Mouse (Mus musculus): ENCODE measurements around the gene Mettl1. TPM values are rescaled to one million over a fixed set of nuclear protein-coding genes. Genes with fewer than 3 reads are reported as not detected.

Gene Mettl1
- total RNA-seq, 2 experiments from 2014 or later: 20.5 to 23.2 TPM

GRCm38 (mm10) chr10:127083292-127083914 is 42.2 kb downstream of the Mettl1 start:
- DNase-seq (ENCODE audit: low spot score in 2 of 2): no peak

DNA sequence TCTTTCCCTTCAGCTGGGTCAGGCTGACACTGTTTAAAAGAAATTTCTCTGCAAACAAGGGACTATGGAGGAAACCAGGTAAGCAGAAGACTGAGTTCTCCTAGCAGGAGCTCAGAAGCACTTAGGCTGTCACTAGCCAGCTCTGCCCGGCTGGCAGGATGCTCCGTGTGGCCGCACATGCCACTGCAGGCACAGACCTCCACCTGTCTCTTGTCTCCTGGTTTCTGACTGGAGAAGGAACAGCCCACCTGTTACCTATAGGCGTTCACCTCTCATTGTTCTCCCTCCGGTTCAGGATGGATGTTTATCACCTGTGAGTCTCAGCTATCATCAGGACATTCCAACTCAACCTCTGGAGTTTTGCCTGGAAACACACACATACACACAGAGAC is 42.7 kb downstream of the Mettl1 start:
- DNase-seq (ENCODE audit: low spot score in 2 of 2): no peak

- no peak for DNase-seq (ENCODE audit: low spot score in 2 of 2)
Measured at GRCm38 (mm10) chr10:127085052-127085451, 43.8 kb downstream of the Mettl1 start.

- DNase-seq (ENCODE audit: low spot score in 2 of 2): no peak
Measured at GRCm38 (mm10) chr10:127085633-127086032, 44.4 kb downstream of the Mettl1 start.

DNA sequence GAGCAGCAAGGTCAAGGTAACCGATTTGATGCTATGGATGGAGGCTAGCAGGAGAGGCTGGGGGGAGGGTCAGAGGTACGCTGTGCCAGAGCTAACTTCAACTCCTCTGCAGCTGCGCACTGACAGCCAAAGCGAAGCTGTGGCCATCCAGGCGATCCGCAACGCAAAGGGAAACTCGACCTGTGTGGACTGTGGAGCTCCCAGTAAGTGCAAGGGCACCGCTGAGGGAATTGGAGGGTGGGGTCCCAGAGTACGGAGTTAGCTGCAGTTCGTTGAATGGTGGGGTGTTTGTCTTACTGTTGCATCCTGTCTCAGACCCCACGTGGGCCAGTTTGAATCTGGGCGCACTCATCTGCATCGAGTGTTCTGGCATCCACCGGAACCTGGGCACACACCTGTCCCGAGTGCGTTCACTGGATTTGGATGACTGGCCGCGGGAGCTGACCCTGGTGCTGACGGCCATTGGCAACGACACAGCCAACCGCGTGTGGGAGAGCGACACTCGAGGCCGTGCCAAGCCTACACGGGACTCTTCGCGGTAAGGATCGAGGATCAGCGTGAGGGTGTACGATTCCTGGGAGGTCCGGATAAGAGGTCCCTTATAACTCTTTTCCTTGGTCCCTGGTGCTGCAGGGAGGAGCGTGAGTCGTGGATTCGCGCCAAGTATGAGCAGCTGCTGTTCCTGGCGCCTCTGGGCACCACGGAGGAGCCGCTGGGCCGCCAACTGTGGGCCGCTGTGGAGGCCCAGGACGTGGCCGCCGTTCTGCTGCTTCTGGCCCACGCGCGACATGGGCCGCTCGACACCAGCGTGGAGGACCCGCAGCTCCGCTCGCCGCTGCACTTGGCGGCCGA is 49.6 kb downstream of the Mettl1 start:
- DNase-seq (ENCODE audit: low spot score in 2 of 2): no peak

DNA sequence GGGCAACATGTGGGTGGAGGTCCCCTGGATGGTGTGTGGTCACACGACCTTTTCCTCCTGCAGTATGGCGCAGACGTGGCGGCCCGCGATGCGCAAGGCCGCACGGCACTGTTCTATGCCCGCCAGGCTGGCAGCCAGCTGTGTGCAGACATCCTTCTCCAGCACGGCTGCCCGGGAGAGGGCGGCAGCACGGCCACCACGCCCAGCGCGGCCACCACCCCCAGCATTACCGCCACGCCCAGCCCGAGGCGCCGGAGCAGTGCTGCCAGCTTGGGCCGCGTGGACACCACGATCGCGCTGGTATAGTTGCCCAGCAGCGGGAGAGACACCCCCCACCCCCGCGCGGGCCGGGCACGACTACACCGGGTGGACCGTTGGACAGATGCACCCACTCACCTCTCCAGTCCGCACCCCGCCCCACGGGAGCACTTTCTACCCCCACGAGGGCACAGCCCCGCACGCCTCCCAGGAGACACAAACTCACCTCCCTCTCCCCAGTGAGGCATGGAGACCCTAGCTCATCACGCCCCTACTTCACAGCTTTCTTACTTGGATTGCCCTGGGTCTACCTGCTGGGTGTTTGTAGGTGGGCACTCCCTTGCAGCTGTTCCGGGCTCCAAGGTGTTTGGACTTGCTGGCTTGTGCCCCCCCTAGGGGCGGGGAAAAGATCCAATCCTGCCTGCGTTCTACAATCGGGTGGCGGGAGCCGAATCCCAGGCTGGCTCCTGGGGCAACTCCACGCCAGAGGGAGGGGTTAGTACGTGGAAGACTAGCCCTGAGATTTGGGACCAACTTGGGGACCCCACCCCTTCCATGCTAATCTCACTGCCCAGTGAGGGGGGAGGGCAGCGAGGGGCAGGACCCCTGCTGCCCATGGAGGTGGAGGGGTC is 50.5 kb downstream of the Mettl1 start:
- DNase-seq (ENCODE audit: low spot score in 2 of 2): no peak

- DNase-seq (ENCODE audit: low spot score in 2 of 2): no peak
Measured at GRCm38 (mm10) chr10:127092742-127093141, 51.5 kb downstream of the Mettl1 start.

DNA sequence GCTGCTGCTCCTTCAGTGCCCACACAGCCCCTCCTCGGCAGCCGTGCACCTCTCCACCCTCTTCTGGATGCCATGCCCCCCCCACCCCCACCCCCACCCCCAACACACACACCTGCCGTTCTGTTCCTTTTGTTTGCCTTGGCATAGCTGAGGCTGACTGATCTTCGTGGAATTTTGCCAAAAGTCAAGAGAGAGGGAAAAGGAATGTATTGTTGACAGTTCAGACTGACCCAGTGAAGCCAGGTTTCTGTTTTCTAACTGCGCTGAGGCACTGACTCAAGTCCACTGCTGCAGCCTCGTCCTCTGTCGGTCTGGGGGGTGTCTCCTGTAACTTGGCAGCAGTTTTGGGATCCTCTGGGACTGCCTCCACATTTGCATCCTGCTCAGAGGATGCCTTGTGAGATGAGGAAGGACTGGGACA is 53.2 kb downstream of the Mettl1 start:
- no peak for DNase-seq (ENCODE audit: low spot score in 2 of 2)

Small RNA genes within 50 kb of the gene (microRNA-seq; reads per million reads assigned to microRNA genes)
- gene Mir26a-2: 84.1 reads per million, percentile 43 among the genes with 10 or more reads in this experiment
- gene Mir546: not detected

Other genes starting within 250 kb of the Mettl1 start
- 10 to 100 TPM; 11.1 to 11.6 TPM for gene Atp23, start 140.1 kb upstream of the Mettl1 start, total RNA-seq (2021)
- 100 to 1,000 TPM; 244 to 246 TPM for gene Ctdsp2, start 62.7 kb upstream of the Mettl1 start, total RNA-seq (2021)
- gene Avil, start 40.7 kb upstream of the Mettl1 start, total RNA-seq (2021): under 1 TPM; 0.67 to 0.90 TPM
- gene Tsfm, start 10.6 kb upstream of the Mettl1 start, total RNA-seq (2021): 10 to 100 TPM; 67.0 to 70.6 TPM
- gene Eef1akmt3, start 99 bp downstream of the Mettl1 start, total RNA-seq (2021): under 1 TPM; 0.40 to 0.53 TPM
- gene Cyp27b1, start 6.8 kb downstream of the Mettl1 start, total RNA-seq (2021): 1 to 10 TPM; 1.1 to 1.2 TPM
- 10 to 100 TPM; 11.3 to 12.1 TPM for gene March9, start 18.8 kb downstream of the Mettl1 start, total RNA-seq (2021)
- gene Cdk4, start 22.1 kb downstream of the Mettl1 start, total RNA-seq (2021): 100 to 1,000 TPM; 444 to 449 TPM
- 10 to 100 TPM; 87.6 to 96.4 TPM for gene Tspan31, start 28.9 kb downstream of the Mettl1 start, total RNA-seq (2021)
- 1 to 10 TPM; 3.6 to 4.1 TPM for gene Agap2, start 33.9 kb downstream of the Mettl1 start, total RNA-seq (2021)
- gene Os9, start 79.7 kb downstream of the Mettl1 start, total RNA-seq (2021): 100 to 1,000 TPM; 109 to 112 TPM
- 10 to 100 TPM; 10.6 to 11.7 TPM for gene B4galnt1, start 123.8 kb downstream of the Mettl1 start, total RNA-seq (2021)
- gene Slc26a10, start 139.2 kb downstream of the Mettl1 start, total RNA-seq (2021): 1 to 10 TPM; 1.6 to 3.0 TPM
- gene Arhgef25, start 148.7 kb downstream of the Mettl1 start, total RNA-seq (2021): 10 to 100 TPM; 34.7 to 45.3 TPM
- gene Dtx3, start 154.3 kb downstream of the Mettl1 start, total RNA-seq (2021): 100 to 1,000 TPM; 111 to 126 TPM
- 10 to 100 TPM; 37.5 to 39.8 TPM for gene Pip4k2c, start 170.2 kb downstream of the Mettl1 start, total RNA-seq (2021)
- 10 to 100 TPM; 23.5 to 28.4 TPM for gene Kif5a, start 221.9 kb downstream of the Mettl1 start, total RNA-seq (2021)
- gene Dctn2, start 225.0 kb downstream of the Mettl1 start, total RNA-seq (2021): 100 to 1,000 TPM; 191 to 198 TPM
- 10 to 100 TPM; 89.7 to 92.6 TPM for gene Mbd6, start 247.6 kb downstream of the Mettl1 start, total RNA-seq (2021)